Mouse (Mus musculus): ENCODE data around the gene Ces1g.

Ces1g gene

GRCm38 (mm10) chr8:93337207-93337606 lies at the start of gene Ces1g:
TSS of gene Ces1g (minus strand) at chr8:93337308.
- no peak for DNase-seq (ENCODE audit: low spot score in 2 of 2)

GRCm38 (mm10) chr8:93379625-93380024 lies 42.5 kb upstream of the Ces1g start, which contains the start of gene Ces1h:
TSS of gene Ces1h (minus strand) at chr8:93379725.
- DNase-seq (ENCODE audit: low spot score in 2 of 2), result no peak

- no peak for DNase-seq (ENCODE audit: low spot score in 2 of 2)
Measured at GRCm38 (mm10) chr8:93369481-93369880, 32.4 kb upstream of the Ces1g start.

- no peak for DNase-seq (ENCODE audit: low spot score in 2 of 2)
Measured at GRCm38 (mm10) chr8:93360113-93360512, 23.0 kb upstream of the Ces1g start.

GRCm38 (mm10) chr8:93339531-93339930 lies 2.4 kb upstream of the Ces1g start:
- DNase-seq (ENCODE audit: low spot score in 2 of 2), result no peak

- no peak for DNase-seq (ENCODE audit: low spot score in 2 of 2)
Measured at GRCm38 (mm10) chr8:93332703-93333102, 4.4 kb downstream of the Ces1g start.

GRCm38 (mm10) chr8:93331151-93331550 lies 6.0 kb downstream of the Ces1g start:
- DNase-seq (ENCODE audit: low spot score in 2 of 2), result no peak

- no peak for DNase-seq (ENCODE audit: low spot score in 2 of 2)
Measured at GRCm38 (mm10) chr8:93325123-93325522, 12.0 kb downstream of the Ces1g start.

- no peak for DNase-seq (ENCODE audit: low spot score in 2 of 2)
Measured at GRCm38 (mm10) chr8:93317031-93317430, 20.1 kb downstream of the Ces1g start.

- DNase-seq (ENCODE audit: low spot score in 2 of 2), result no peak
Measured at GRCm38 (mm10) chr8:93315557-93315956, 21.6 kb downstream of the Ces1g start.

- no peak for DNase-seq (ENCODE audit: low spot score in 2 of 2)
Measured at GRCm38 (mm10) chr8:93283896-93284295, 53.2 kb downstream of the Ces1g start.

GRCm38 (mm10) chr8:93282349-93282748 lies 54.8 kb downstream of the Ces1g start:
- no peak for DNase-seq (ENCODE audit: low spot score in 2 of 2)

- no peak for DNase-seq (ENCODE audit: low spot score in 2 of 2)
Measured at GRCm38 (mm10) chr8:93279556-93279955, 57.6 kb downstream of the Ces1g start, which contains the start of gene Ces1f. TSS of gene Ces1f (minus strand) at chr8:93279747.

- no peak for DNase-seq (ENCODE audit: low spot score in 2 of 2)
Measured at GRCm38 (mm10) chr8:93278176-93278805, 58.8 kb downstream of the Ces1g start.

GRCm38 (mm10) chr8:93274609-93275008 lies 62.5 kb downstream of the Ces1g start:
- no peak for DNase-seq (ENCODE audit: low spot score in 2 of 2)

GRCm38 (mm10) chr8:93273321-93273720 lies 63.8 kb downstream of the Ces1g start:
- DNase-seq (ENCODE audit: low spot score in 2 of 2), result no peak

GRCm38 (mm10) chr8:93272686-93273085 lies 64.4 kb downstream of the Ces1g start:
- no peak for DNase-seq (ENCODE audit: low spot score in 2 of 2)

- DNase-seq (ENCODE audit: low spot score in 2 of 2), result no peak
Measured at GRCm38 (mm10) chr8:93261436-93261835, 75.7 kb downstream of the Ces1g start.

GRCm38 (mm10) chr8:93252400-93252925 lies 84.6 kb downstream of the Ces1g start:
- no peak for DNase-seq (ENCODE audit: low spot score in 2 of 2)
